Mouse (Mus musculus) left cerebral cortex, postnatal 14 days (tissue): ENCODE data around the gene Zfp385b. TPM values are rescaled to one million over a fixed set of nuclear protein-coding genes. Genes with fewer than 3 reads are reported as not detected.

Experiments
- DNase-seq, 2 experiments: peaks; one replicate each; pipeline ENCODE4 v3.0.0; 2021 to 2022; ENCODE audit warnings: low spot score in 2 of 2, mixed read lengths in 1 of 2
- intact Hi-C: fragments of 180-260 bp; cut with DNase I; formaldehyde crosslinking; loops from one replicate; pipeline ENCODE4 v1.15.1; 2025
- total RNA-seq, 2 experiments: library from RNA; stranded (reverse); gene quantifications; 2 replicates each; pipeline ENCODE4 v1.2.3; 2021

Gene Zfp385b
- total RNA-seq, 2 experiments from 2014 or later: 46.9 to 48.8 TPM

- intact Hi-C loops: loop anchor here (2.0 kb wide), 1 partner anchor 226 kb away; no protein-coding TSS in a partner anchor
- no peak for DNase-seq
These were observed 22.2 kb downstream of the Zfp385b start for GRCm38 (mm10) chr2:77797233-77797632.

- peak; percentile 53 to 70 for DNase-seq
- intact Hi-C loops: loop anchor here (2.0 kb wide), 1 partner anchor 227 kb away; no protein-coding TSS in a partner anchor
These were observed 23.4 kb downstream of the Zfp385b start for GRCm38 (mm10) chr2:77795859-77796552.

GRCm38 (mm10) chr2:77790846-77791245 is 28.6 kb downstream of the Zfp385b start:
- intact Hi-C loops: no loop called here
- DNase-seq: no peak

- intact Hi-C loops: no loop called here
- no peak for DNase-seq
These were observed 29.1 kb downstream of the Zfp385b start for GRCm38 (mm10) chr2:77790295-77790694.

- DNase-seq: no peak
- intact Hi-C loops: no loop called here
These were observed 38.0 kb downstream of the Zfp385b start for GRCm38 (mm10) chr2:77781390-77781789.

- no peak for DNase-seq
- intact Hi-C loops: no loop called here
These were observed 41.7 kb downstream of the Zfp385b start for GRCm38 (mm10) chr2:77777781-77778180.

- intact Hi-C loops: no loop called here
- DNase-seq: no peak
These were observed 42.3 kb downstream of the Zfp385b start for GRCm38 (mm10) chr2:77777047-77777686.

GRCm38 (mm10) chr2:77775247-77775880 is 44.1 kb downstream of the Zfp385b start:
- intact Hi-C loops: no loop called here
- no peak for DNase-seq

- DNase-seq: no peak
- intact Hi-C loops: no loop called here
These were observed 49.3 kb downstream of the Zfp385b start for GRCm38 (mm10) chr2:77770056-77770697.

GRCm38 (mm10) chr2:77768321-77768886 is 51.0 kb downstream of the Zfp385b start:
- DNase-seq: peak; percentile 50 to 69
- intact Hi-C loops: no loop called here

- DNase-seq: no peak
These were observed 57.5 kb downstream of the Zfp385b start for GRCm38 (mm10) chr2:77761967-77762366.

GRCm38 (mm10) chr2:77758403-77759071 is 60.9 kb downstream of the Zfp385b start:
- DNase-seq: peak; percentile 52 to 55
- intact Hi-C loops: loop anchor here (5.0 kb wide), 1 partner anchor 59 kb away; the partner anchor contains the start of gene Zfp385b

More at GRCm38 (mm10) chr2:77761967-77762366, 57.5 kb downstream of the Zfp385b start:
- intact Hi-C loops: no loop called here

- intact Hi-C loops: no loop called here
- no peak for DNase-seq
These were observed 66.9 kb downstream of the Zfp385b start for GRCm38 (mm10) chr2:77752491-77752890.

GRCm38 (mm10) chr2:77749631-77750030 is 69.8 kb downstream of the Zfp385b start:
- intact Hi-C loops: no loop called here
- no peak for DNase-seq

GRCm38 (mm10) chr2:77746417-77746816 is 73.0 kb downstream of the Zfp385b start:
- intact Hi-C loops: no loop called here
- no peak for DNase-seq

GRCm38 (mm10) chr2:77745246-77745645 is 74.2 kb downstream of the Zfp385b start:
- intact Hi-C loops: no loop called here
- no peak for DNase-seq

GRCm38 (mm10) chr2:77742359-77742758 is 77.1 kb downstream of the Zfp385b start:
- intact Hi-C loops: no loop called here
- no peak for DNase-seq

- DNase-seq: no peak
- intact Hi-C loops: no loop called here
These were observed 89.2 kb downstream of the Zfp385b start for GRCm38 (mm10) chr2:77730196-77730595.

GRCm38 (mm10) chr2:77726798-77727197 is 92.6 kb downstream of the Zfp385b start:
- intact Hi-C loops: no loop called here
- no peak for DNase-seq
